Mouse (Mus musculus): Measurements from ENCODE around the gene Uchl4.
A peak's percentile ranks its signal among the peaks of the same experiment; 100 is the strongest.
"Not testable (repeated sequence)": the region's sequence is repeated elsewhere in the genome, so short reads cannot be mapped to it uniquely, and the experiment has no call there.

The Uchl4 gene

GRCm38 (mm10) chr9:64231171-64231570, 3.8 kb upstream of the Uchl4 start:
- DNase-seq (ENCODE audit: low spot score in 2 of 2), result no peak

GRCm38 (mm10) chr9:64231674-64232073, 3.3 kb upstream of the Uchl4 start:
- no peak for DNase-seq (ENCODE audit: low spot score in 2 of 2)

GRCm38 (mm10) chr9:64232257-64232957, 2.6 kb upstream of the Uchl4 start:
- no peak for DNase-seq (ENCODE audit: low spot score in 2 of 2)

- DNase-seq (ENCODE audit: low spot score in 2 of 2), result no peak
Observed at GRCm38 (mm10) chr9:64233656-64234055, 1.3 kb upstream of the Uchl4 start.

GRCm38 (mm10) chr9:64236056-64236455, 1.1 kb downstream of the Uchl4 start:
- no peak for DNase-seq (ENCODE audit: low spot score in 2 of 2)

- DNase-seq (ENCODE audit: low spot score in 2 of 2), result no peak
Observed at GRCm38 (mm10) chr9:64240116-64240515, 5.1 kb downstream of the Uchl4 start.

GRCm38 (mm10) chr9:64240681-64241080, 5.7 kb downstream of the Uchl4 start:
- no peak for DNase-seq (ENCODE audit: low spot score in 2 of 2)

GRCm38 (mm10) chr9:64242381-64242831, 7.4 kb downstream of the Uchl4 start:
- DNase-seq (ENCODE audit: low spot score in 2 of 2), result no peak

- DNase-seq (ENCODE audit: low spot score in 2 of 2), result no peak
Observed at GRCm38 (mm10) chr9:64249371-64249770, 14.4 kb downstream of the Uchl4 start.

GRCm38 (mm10) chr9:64250111-64250730, 15.2 kb downstream of the Uchl4 start:
- no peak for DNase-seq (ENCODE audit: low spot score in 2 of 2)

GRCm38 (mm10) chr9:64252591-64253020, 17.6 kb downstream of the Uchl4 start:
- DNase-seq (ENCODE audit: low spot score in 2 of 2), result no peak

GRCm38 (mm10) chr9:64253021-64253904, 18.3 kb downstream of the Uchl4 start, which contains the start of gene Map2k1:
Gene Map2k1, minus strand, starts transcription at chr9:64253631.
- DNase-seq (ENCODE audit: low spot score in 2 of 2), result peak; percentile 99 to 100

GRCm38 (mm10) chr9:64255422-64255821, 20.4 kb downstream of the Uchl4 start:
- no peak for DNase-seq (ENCODE audit: low spot score in 2 of 2)

- DNase-seq (ENCODE audit: low spot score in 2 of 2), result no peak
Observed at GRCm38 (mm10) chr9:64256204-64256603, 21.2 kb downstream of the Uchl4 start.

GRCm38 (mm10) chr9:64259906-64260305, 24.9 kb downstream of the Uchl4 start:
- no peak for DNase-seq (ENCODE audit: low spot score in 2 of 2)

- DNase-seq (ENCODE audit: low spot score in 2 of 2), result no peak
Observed at GRCm38 (mm10) chr9:64261023-64261422, 26.0 kb downstream of the Uchl4 start.

GRCm38 (mm10) chr9:64264813-64265212, 29.8 kb downstream of the Uchl4 start:
- DNase-seq (ENCODE audit: low spot score in 2 of 2), result no peak

GRCm38 (mm10) chr9:64267231-64267630, 32.2 kb downstream of the Uchl4 start:
- DNase-seq (ENCODE audit: low spot score in 2 of 2), result no peak

- DNase-seq (ENCODE audit: low spot score in 2 of 2), result no peak
Observed at GRCm38 (mm10) chr9:64268196-64268595, 33.2 kb downstream of the Uchl4 start.

- not testable (repeated sequence) for DNase-seq (ENCODE audit: low spot score in 2 of 2)
Observed at GRCm38 (mm10) chr9:64268836-64269235, 33.8 kb downstream of the Uchl4 start.

- DNase-seq (ENCODE audit: low spot score in 2 of 2), result no peak
Observed at GRCm38 (mm10) chr9:64271249-64271648, 36.2 kb downstream of the Uchl4 start.

- peak in 1 of 2 experiments; percentile 25 for DNase-seq (ENCODE audit: low spot score in 2 of 2)
Observed at GRCm38 (mm10) chr9:64272611-64273010, 37.6 kb downstream of the Uchl4 start.

Measured in thymus, postnatal 10 days (tissue).